Mouse (Mus musculus): ENCODE measurements around the gene Def8. TPM values are rescaled to one million over a fixed set of nuclear protein-coding genes. Genes with fewer than 3 reads are reported as not detected.
"Not testable (repeated sequence)": the region's sequence is repeated elsewhere in the genome, so short reads cannot be mapped to it uniquely, and the experiment has no call there.

The Def8 gene
- total and polyA plus RNA-seq, 2 experiments: 20.6 to 33.5 TPM

GRCm38 (mm10) chr8:123410049-123410587 lies 13.2 kb upstream of the Def8 start:
- WGBS: 76% methylated on average over 8 of the region's 8 CpGs
- no peak overlapping the region for H3K4me3 ChIP-seq (ENCODE audit: insufficient read depth, low read depth, low read length)
- no peak for DNase-seq (ENCODE audit: extremely low read depth, low read depth, low spot score)
- H3K4me1 ChIP-seq (ENCODE audit: control insufficient read depth, insufficient read depth, low read length): no peaks in the 10 kb centered on the region
- no peak overlapping the region for H3K27ac ChIP-seq (replicated peaks; ENCODE audit: insufficient read depth, low read depth, low read length)
- no peaks in the 10 kb centered on the region for H3K36me3 ChIP-seq (ENCODE audit: control insufficient read depth, insufficient read depth, low read length)
- peaks cover 10% of the 10 kb centered on the region for H3K27me3 ChIP-seq (ENCODE audit: control insufficient read depth, insufficient read depth, low read length)
- TF ChIP-seq POLR2A (IDR thresholded peaks at IDR 0.05; ENCODE audit: extremely low read depth, insufficient read depth, low read length) (no peak), CTCF (IDR thresholded peaks at IDR 0.05; ENCODE audit: low read depth, low read length) (no peak)
- no peaks in the 10 kb centered on the region for H3K79me2 ChIP-seq (ENCODE audit: control insufficient read depth, insufficient read depth, low read length)
- no peak overlapping the region for H3K9ac ChIP-seq (ENCODE audit: low read depth, low read length)

- H3K36me3 ChIP-seq (ENCODE audit: control insufficient read depth, insufficient read depth, low read length): no peaks in the 10 kb centered on the region
- 22% methylated on average over 11 of the region's 11 CpGs for WGBS
- H3K4me3 ChIP-seq (ENCODE audit: insufficient read depth, low read depth, low read length): no peak overlapping the region
- H3K27ac ChIP-seq (replicated peaks; ENCODE audit: insufficient read depth, low read depth, low read length): no peak overlapping the region
- DNase-seq (ENCODE audit: extremely low read depth, low read depth, low spot score): no peak
- no peaks in the 10 kb centered on the region for H3K79me2 ChIP-seq (ENCODE audit: control insufficient read depth, insufficient read depth, low read length)
- peaks cover 10% of the 10 kb centered on the region for H3K27me3 ChIP-seq (ENCODE audit: control insufficient read depth, insufficient read depth, low read length)
- no peak overlapping the region for H3K9ac ChIP-seq (ENCODE audit: low read depth, low read length)
- TF ChIP-seq CTCF (IDR thresholded peaks at IDR 0.05; ENCODE audit: low read depth, low read length) (no peak), POLR2A (IDR thresholded peaks at IDR 0.05; ENCODE audit: extremely low read depth, insufficient read depth, low read length) (no peak)
- no peaks in the 10 kb centered on the region for H3K4me1 ChIP-seq (ENCODE audit: control insufficient read depth, insufficient read depth, low read length)
These were observed 12.5 kb upstream of the Def8 start for GRCm38 (mm10) chr8:123410788-123411187.

- peaks cover 10% of the 10 kb centered on the region for H3K27me3 ChIP-seq (ENCODE audit: control insufficient read depth, insufficient read depth, low read length)
These were observed 12.1 kb upstream of the Def8 start, which contains the start of gene Tubb3 for GRCm38 (mm10) chr8:123411246-123411645. Tubb3 (plus strand) TSS chr8:123411424.

GRCm38 (mm10) chr8:123411781-123412327 lies 11.5 kb upstream of the Def8 start:
- no peaks in the 10 kb centered on the region for H3K79me2 ChIP-seq (ENCODE audit: control insufficient read depth, insufficient read depth, low read length)
- peaks cover 10% of the 10 kb centered on the region for H3K27me3 ChIP-seq (ENCODE audit: control insufficient read depth, insufficient read depth, low read length)
- H3K9ac ChIP-seq (ENCODE audit: low read depth, low read length): no peak overlapping the region
- H3K36me3 ChIP-seq (ENCODE audit: control insufficient read depth, insufficient read depth, low read length): no peaks in the 10 kb centered on the region
- no peak overlapping the region for H3K27ac ChIP-seq (replicated peaks; ENCODE audit: insufficient read depth, low read depth, low read length)
- 18% methylated on average over 16 of the region's 16 CpGs for WGBS
- H3K4me3 ChIP-seq (ENCODE audit: insufficient read depth, low read depth, low read length): no peak overlapping the region
- DNase-seq (ENCODE audit: extremely low read depth, low read depth, low spot score): no peak
- H3K4me1 ChIP-seq (ENCODE audit: control insufficient read depth, insufficient read depth, low read length): no peaks in the 10 kb centered on the region
- TF ChIP-seq CTCF (IDR thresholded peaks at IDR 0.05; ENCODE audit: low read depth, low read length) (no peak), POLR2A (IDR thresholded peaks at IDR 0.05; ENCODE audit: extremely low read depth, insufficient read depth, low read length) (no peak)

More at GRCm38 (mm10) chr8:123411246-123411645, 12.1 kb upstream of the Def8 start, which contains the start of gene Tubb3:
- H3K27ac ChIP-seq (replicated peaks; ENCODE audit: insufficient read depth, low read depth, low read length): no peak within 1 kb of the TSS
- H3K79me2 ChIP-seq (ENCODE audit: control insufficient read depth, insufficient read depth, low read length): no peaks in the 10 kb centered on the region
- 3% methylated on average over 29 of the region's 29 CpGs for WGBS
- TF ChIP-seq POLR2A (IDR thresholded peaks at IDR 0.05; ENCODE audit: extremely low read depth, insufficient read depth, low read length) (no peak), CTCF (IDR thresholded peaks at IDR 0.05; ENCODE audit: low read depth, low read length) (no peak)
- no peaks in the 10 kb centered on the region for H3K4me1 ChIP-seq (ENCODE audit: control insufficient read depth, insufficient read depth, low read length)
- DNase-seq (ENCODE audit: extremely low read depth, low read depth, low spot score): no peak
- no peak within 1 kb of the TSS for H3K4me3 ChIP-seq (ENCODE audit: insufficient read depth, low read depth, low read length)
- H3K9ac ChIP-seq (ENCODE audit: low read depth, low read length): no peak within 1 kb of the TSS
- no peaks in the 10 kb centered on the region for H3K36me3 ChIP-seq (ENCODE audit: control insufficient read depth, insufficient read depth, low read length)

GRCm38 (mm10) chr8:123412560-123413170 lies 10.7 kb upstream of the Def8 start:
- no peak overlapping the region for H3K9ac ChIP-seq (ENCODE audit: low read depth, low read length)
- no peak overlapping the region for H3K27ac ChIP-seq (replicated peaks; ENCODE audit: insufficient read depth, low read depth, low read length)
- TF ChIP-seq CTCF (IDR thresholded peaks at IDR 0.05; ENCODE audit: low read depth, low read length) (no peak), POLR2A (IDR thresholded peaks at IDR 0.05; ENCODE audit: extremely low read depth, insufficient read depth, low read length) (no peak)
- DNase-seq (ENCODE audit: extremely low read depth, low read depth, low spot score): no peak
- H3K79me2 ChIP-seq (ENCODE audit: control insufficient read depth, insufficient read depth, low read length): no peaks in the 10 kb centered on the region
- H3K4me1 ChIP-seq (ENCODE audit: control insufficient read depth, insufficient read depth, low read length): no peaks in the 10 kb centered on the region
- no peaks in the 10 kb centered on the region for H3K36me3 ChIP-seq (ENCODE audit: control insufficient read depth, insufficient read depth, low read length)
- peaks cover 10% of the 10 kb centered on the region for H3K27me3 ChIP-seq (ENCODE audit: control insufficient read depth, insufficient read depth, low read length)
- H3K4me3 ChIP-seq (ENCODE audit: insufficient read depth, low read depth, low read length): no peak overlapping the region
- 17% methylated on average over 12 of the region's 12 CpGs for WGBS

- Histone ChIP-seq H3K27ac (replicated peaks; ENCODE audit: insufficient read depth, low read depth, low read length) (no peak overlapping the region), H3K79me2 (ENCODE audit: control insufficient read depth, insufficient read depth, low read length) (no peaks in the 10 kb centered on the region), H3K27me3 (ENCODE audit: control insufficient read depth, insufficient read depth, low read length) (peaks cover 10% of the 10 kb centered on the region), H3K4me1 (ENCODE audit: control insufficient read depth, insufficient read depth, low read length) (no peaks in the 10 kb centered on the region), H3K36me3 (ENCODE audit: control insufficient read depth, insufficient read depth, low read length) (no peaks in the 10 kb centered on the region), H3K9ac (ENCODE audit: low read depth, low read length) (no peak overlapping the region), H3K4me3 (ENCODE audit: insufficient read depth, low read depth, low read length) (no peak overlapping the region)
- 10% methylated on average over 9 of the region's 9 CpGs for WGBS
- no peak for TF ChIP-seq CTCF (IDR thresholded peaks at IDR 0.05; ENCODE audit: low read depth, low read length)
- no peak for TF ChIP-seq POLR2A (IDR thresholded peaks at IDR 0.05; ENCODE audit: extremely low read depth, insufficient read depth, low read length)
- DNase-seq (ENCODE audit: extremely low read depth, low read depth, low spot score): no peak
These were observed 9.1 kb upstream of the Def8 start for GRCm38 (mm10) chr8:123414255-123414654.

GRCm38 (mm10) chr8:123414997-123415696 lies 8.2 kb upstream of the Def8 start:
- H3K4me3 ChIP-seq (ENCODE audit: insufficient read depth, low read depth, low read length); DNase-seq (ENCODE audit: extremely low read depth, low read depth, low spot score); H3K36me3 ChIP-seq (ENCODE audit: control insufficient read depth, insufficient read depth, low read length); H3K27ac ChIP-seq (replicated peaks; ENCODE audit: insufficient read depth, low read depth, low read length); H3K9ac ChIP-seq (ENCODE audit: low read depth, low read length); H3K4me1 ChIP-seq (ENCODE audit: control insufficient read depth, insufficient read depth, low read length); H3K79me2 ChIP-seq (ENCODE audit: control insufficient read depth, insufficient read depth, low read length): not testable (repeated sequence)
- WGBS: 80% methylated on average over 5 of the region's 5 CpGs
- peaks cover 10% of the 10 kb centered on the region for H3K27me3 ChIP-seq (ENCODE audit: control insufficient read depth, insufficient read depth, low read length)

All from liver, adult 2 months (tissue).